In the genomic region with DNA sequence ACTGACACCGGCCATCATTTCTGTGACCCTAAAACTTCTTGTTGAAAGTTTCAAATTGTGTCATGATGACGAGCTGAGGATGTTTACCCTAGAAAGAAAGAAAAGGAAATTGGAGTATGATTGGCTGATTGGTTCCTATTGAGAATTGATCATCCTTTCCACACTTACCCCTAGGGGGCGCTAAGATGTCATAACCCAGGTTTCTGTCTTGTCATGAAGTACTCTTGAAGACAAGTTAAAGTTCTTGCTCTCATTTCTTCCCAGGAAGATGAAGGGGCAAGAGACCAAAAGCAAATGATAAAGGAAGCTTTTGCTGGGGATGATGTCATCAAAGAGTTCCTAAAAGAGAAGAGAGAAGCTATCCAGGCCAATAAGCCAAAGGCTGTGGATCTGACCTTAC, we compare ENCODE assay signal across 9 mouse cellular contexts. TPM values are rescaled to one million over a fixed set of nuclear protein-coding genes. Genes with fewer than 3 reads are reported as not detected.
DNase-seq lines count a peak whose midpoint lies in the region; ATAC-seq and TF ChIP-seq lines count a peak whose summit lies in the region.
"Had no signal": no experiment of that assay in that cellular context is flagged by ENCODE, and none has a peak within 500 bp of the region (broad histone marks: within the 10 kb centered on the region; RNA-seq: fewer than 3 reads in every experiment).

No protein-coding gene starts in this region.

- H3K4me1 ChIP-seq in heart, embryonic 11.5 days (ENCODE audit: control insufficient read depth, insufficient read depth, low read length), result no peaks in the 10 kb centered on the region
- H3K4me1 ChIP-seq in midbrain, postnatal 0 days (ENCODE audit: insufficient read depth, low read length), result no peaks in the 10 kb centered on the region
- H3K4me1 ChIP-seq: limb, embryonic 12.5 days had no signal

- peak; percentile 26 to 74 for DNase-seq in heart, adult 18-20 months
- peak; percentile 14 to 57 for DNase-seq in right cerebral cortex, adult 2 months (ENCODE audit: low spot score in 2 of 2)
- no peak for DNase-seq in right cerebral cortex, postnatal 4 days
- peak; percentile 18 for DNase-seq in cerebellum, adult 9-11 months
- peak; percentile 57 for DNase-seq in kidney, adult 9 months
- DNase-seq in midbrain, postnatal 0 days (ENCODE audit: low spot score), result peak; percentile 44

- no peak for ATAC-seq in heart, embryonic 11.5 days (replicated peaks; ENCODE audit: insufficient number of reproducible peaks, low FRiP score, low TSS enrichment)
- ATAC-seq in midbrain, postnatal 0 days (ENCODE audit: low FRiP score), result no peak
- no peak; the same call in 1 of the 2 replicates for ATAC-seq in monocyte, adult 5-6 weeks (replicated peaks; ENCODE audit: insufficient number of reproducible peaks, low FRiP score, low TSS enrichment, poor library complexity, severe bottlenecking)

- H3K4me3 ChIP-seq in heart, embryonic 11.5 days (ENCODE audit: low read depth, low read length), result no peak overlapping the region
- H3K4me3 ChIP-seq in midbrain, postnatal 0 days (ENCODE audit: low read depth, low read length), result no peak overlapping the region
- H3K4me3 ChIP-seq: limb, embryonic 12.5 days had no signal

- H3K4me2 ChIP-seq in heart, embryonic 11.5 days, result no peak overlapping the region
- H3K4me2 ChIP-seq in midbrain, postnatal 0 days (ENCODE audit: low read depth, low read length, poor library complexity, severe bottlenecking), result no peak overlapping the region
- H3K4me2 ChIP-seq: limb, embryonic 12.5 days had no signal

- no peak overlapping the region for H3K27ac ChIP-seq in heart, embryonic 11.5 days (ENCODE audit: low read depth, low read length)
- no peak overlapping the region for H3K27ac ChIP-seq in midbrain, postnatal 0 days (ENCODE audit: low read depth, low read length)
- H3K27ac ChIP-seq: limb, embryonic 12.5 days had no signal

- H3K27me3 ChIP-seq in heart, embryonic 11.5 days (ENCODE audit: control insufficient read depth, insufficient read depth, low read length), result no peaks in the 10 kb centered on the region
- no peaks in the 10 kb centered on the region for H3K27me3 ChIP-seq in midbrain, postnatal 0 days (ENCODE audit: insufficient read depth, low read length)
- H3K27me3 ChIP-seq: limb, embryonic 12.5 days had no signal

- H3K9me3 ChIP-seq in heart, embryonic 11.5 days (replicated peaks; ENCODE audit: control insufficient read depth, low read length), result no peaks in the 10 kb centered on the region
- H3K9me3 ChIP-seq in midbrain, postnatal 0 days (ENCODE audit: low read length), result no peaks in the 10 kb centered on the region
- H3K9me3 ChIP-seq: limb, embryonic 12.5 days had no signal

- H3K9ac ChIP-seq in heart, embryonic 11.5 days (ENCODE audit: low read depth, low read length), result no peak overlapping the region
- no peak overlapping the region for H3K9ac ChIP-seq in midbrain, postnatal 0 days (replicated peaks; ENCODE audit: low read length, poor library complexity, severe bottlenecking)
- H3K9ac ChIP-seq: limb, embryonic 12.5 days had no signal

- WGBS in heart, embryonic 11.5 days (ENCODE audit: insufficient replicate concordance), result 36% methylated on average over 3 of the region's 3 CpGs
- 41% methylated on average over 3 of the region's 3 CpGs for WGBS in midbrain, postnatal 0 days

- TF ChIP-seq CTCF in midbrain, postnatal 0 days (IDR thresholded peaks at IDR 0.05), result peak; percentile 74

- H3K36me3 ChIP-seq in heart, embryonic 11.5 days (ENCODE audit: control insufficient read depth, insufficient read depth, low read length), result no peaks in the 10 kb centered on the region
- H3K36me3 ChIP-seq in midbrain, postnatal 0 days (ENCODE audit: insufficient read depth, low read length), result peaks cover 3% of the 10 kb centered on the region; the same call in 1 of the 2 replicates

RNA-seq across cellular contexts. Expression of a gene that starts 21.4 kb away (rescaled TPM):
- 10 to 100 TPM; 14.1 to 17.1 TPM for total RNA-seq in heart, adult 18-20 months (2021)
- 11.0 and 12.0 TPM in 2 replicates for polyA plus RNA-seq in heart, embryonic 11.5 days (2014; fragmentation: Nextera tagmentation; extraction: Ambion mirVana)
- total RNA-seq in midbrain, postnatal 0 days (2014; rRNA removed), result 5.8 and 8.2 TPM in 2 replicates
- 9.0 and 9.4 TPM in 2 replicates for polyA plus RNA-seq in midbrain, postnatal 0 days (2015; fragmentation: Nextera tagmentation; extraction: Ambion mirVana)
- 37.3 to 41.0 TPM (median 40.2 TPM) in 3 replicates for total RNA-seq in monocyte, adult 5-6 weeks (2017)
